8 mouse cellular contexts compared by ENCODE assay signal in the genomic region with DNA sequence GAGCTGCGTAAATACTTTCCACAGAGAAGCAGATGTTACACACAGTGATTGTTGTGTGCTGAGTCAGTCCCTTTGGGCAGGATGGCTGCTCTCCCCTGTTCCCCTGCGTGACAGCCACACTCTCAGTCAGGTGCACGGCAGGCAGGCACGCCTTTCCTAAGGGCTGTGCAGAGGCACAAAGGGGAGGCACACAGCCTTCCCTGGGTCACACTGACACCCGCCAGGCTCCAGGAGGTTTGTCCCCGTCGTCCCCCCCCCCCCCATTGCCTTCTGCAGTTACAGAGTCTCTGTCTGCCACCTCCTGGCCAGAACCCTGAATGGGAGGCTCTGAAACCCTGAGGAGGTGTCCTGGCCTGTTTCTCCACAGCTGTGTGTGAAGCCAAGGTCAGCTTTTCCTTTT.
DNase-seq lines count a peak whose midpoint lies in the region; ATAC-seq and TF ChIP-seq lines count a peak whose summit lies in the region.

No protein-coding gene starts in this region.

- H3K27ac ChIP-seq in heart, embryonic 10.5 days: no peak overlapping the region
- H3K27ac ChIP-seq in testis, adult 2 months (ENCODE audit: control insufficient read depth, insufficient read depth, low read depth, low read length): no peak overlapping the region
- H3K27ac ChIP-seq in embryonic facial prominence, embryonic 12.5 days: 0 out of 2 replicates have a peak overlapping the region, but pooled peaks have one; percentile 8
- H3K27ac ChIP-seq in limb, embryonic 13.5 days: no peak overlapping the region
- H3K27ac ChIP-seq in intestine, embryonic 15.5 days: no peak overlapping the region

- H3K9ac ChIP-seq in embryonic facial prominence, embryonic 12.5 days: no peak overlapping the region
- H3K9ac ChIP-seq in limb, embryonic 13.5 days: no peak overlapping the region
- no peak overlapping the region for H3K9ac ChIP-seq in intestine, embryonic 15.5 days

- no peak overlapping the region for H3K4me2 ChIP-seq in embryonic facial prominence, embryonic 12.5 days (replicated peaks)
- H3K4me2 ChIP-seq in limb, embryonic 13.5 days (replicated peaks): no peak overlapping the region
- H3K4me2 ChIP-seq in intestine, embryonic 15.5 days (replicated peaks): no peak overlapping the region

- ATAC-seq in embryonic facial prominence, embryonic 12.5 days (ENCODE audit: insufficient number of reproducible peaks, insufficient read depth, low FRiP score, low TSS enrichment): no peak
- ATAC-seq in limb, embryonic 13.5 days (ENCODE audit: low FRiP score, low read depth): peak; percentile 55
- no peak for ATAC-seq in intestine, embryonic 15.5 days

- WGBS in heart, embryonic 10.5 days: 30% methylated on average over 7 of the region's 7 CpGs
- whole genome bisulfite sequencing in embryonic facial prominence, embryonic 12.5 days: 27% methylated on average over 7 of the region's 7 CpGs
- 30% methylated on average over 7 of the region's 7 CpGs for WGBS in limb, embryonic 13.5 days
- WGBS in intestine, embryonic 15.5 days: 41% methylated on average over 7 of the region's 7 CpGs

- DNase-seq in heart, adult 18-20 months: peak; percentile 19 to 25
- no peak for DNase-seq in heart, embryonic 10.5 days (ENCODE audit: low spot score)
- DNase-seq in testis, postnatal 14 days (ENCODE audit: low spot score): no peak
- no peak for DNase-seq in right cerebral cortex, postnatal 10 days (ENCODE audit: low spot score in 2 of 2)

- H3K36me3 ChIP-seq in heart, embryonic 10.5 days: no peaks in the 10 kb centered on the region
- H3K36me3 ChIP-seq in testis, adult 2 months (ENCODE audit: control insufficient read depth, insufficient read depth, low read length): no peaks in the 10 kb centered on the region
- H3K36me3 ChIP-seq in embryonic facial prominence, embryonic 12.5 days: no peaks in the 10 kb centered on the region
- H3K36me3 ChIP-seq in limb, embryonic 13.5 days: no peaks in the 10 kb centered on the region
- no peaks in the 10 kb centered on the region for H3K36me3 ChIP-seq in intestine, embryonic 15.5 days

- H3K4me1 ChIP-seq in heart, embryonic 10.5 days: peaks cover 15% of the 10 kb centered on the region
- H3K4me1 ChIP-seq in testis, adult 2 months (ENCODE audit: control insufficient read depth, insufficient read depth, low read length): peaks cover 11% of the 10 kb centered on the region
- peaks cover 14% of the 10 kb centered on the region for H3K4me1 ChIP-seq in embryonic facial prominence, embryonic 12.5 days
- peaks cover 19% of the 10 kb centered on the region for H3K4me1 ChIP-seq in limb, embryonic 13.5 days
- H3K4me1 ChIP-seq in intestine, embryonic 15.5 days (replicated peaks): no peaks in the 10 kb centered on the region

- no peak overlapping the region for H3K4me3 ChIP-seq in heart, embryonic 10.5 days
- H3K4me3 ChIP-seq in testis, adult 2 months (ENCODE audit: control insufficient read depth, low read depth, low read length): no peak overlapping the region
- H3K4me3 ChIP-seq in embryonic facial prominence, embryonic 12.5 days: no peak overlapping the region
- no peak overlapping the region for H3K4me3 ChIP-seq in limb, embryonic 13.5 days
- H3K4me3 ChIP-seq in intestine, embryonic 15.5 days (replicated peaks): no peak overlapping the region

- TF ChIP-seq POLR2A in testis, adult 2 months (IDR thresholded peaks at IDR 0.05; ENCODE audit: control insufficient read depth, low read depth, low read length): no peak

- peaks cover 21% of the 10 kb centered on the region; the same call in 1 of the 2 replicates for H3K27me3 ChIP-seq in heart, embryonic 10.5 days (ENCODE audit: insufficient read depth, poor library complexity, severe bottlenecking)
- no peaks in the 10 kb centered on the region for H3K27me3 ChIP-seq in testis, adult 2 months (ENCODE audit: control insufficient read depth, insufficient read depth, low read length)
- no peaks in the 10 kb centered on the region for H3K27me3 ChIP-seq in embryonic facial prominence, embryonic 12.5 days
- H3K27me3 ChIP-seq in limb, embryonic 13.5 days: peaks cover 22% of the 10 kb centered on the region
- H3K27me3 ChIP-seq in intestine, embryonic 15.5 days (replicated peaks): peaks cover 10% of the 10 kb centered on the region; the same call in 1 of the 2 replicates

- TF ChIP-seq CTCF in testis, adult 2 months (IDR thresholded peaks at IDR 0.05; ENCODE audit: control insufficient read depth, insufficient read depth, insufficient replicate concordance, low read depth, low read length): 0 out of 2 replicates have a peak, but pooled peaks have one; percentile 10

- H3K9me3 ChIP-seq in heart, embryonic 10.5 days: no peaks in the 10 kb centered on the region
- H3K9me3 ChIP-seq in embryonic facial prominence, embryonic 12.5 days: no peaks in the 10 kb centered on the region
- H3K9me3 ChIP-seq in limb, embryonic 13.5 days: no peaks in the 10 kb centered on the region
- H3K9me3 ChIP-seq in intestine, embryonic 15.5 days: no peaks in the 10 kb centered on the region

Comparison
In these comparisons a context has a peak if more than half of its experiments do, and no peak if none do; other contexts are left out.
1. DNase-seq: peak in heart, adult 18-20 months (2 of 2); none in heart, embryonic 10.5 days (single experiment), testis, postnatal 14 days (single experiment) and right cerebral cortex, postnatal 10 days (0 of 2).